Mouse (Mus musculus) embryo, embryonic 10.5 days (tissue): ENCODE measurements at regions not wholly inside any gene's neighbourhood (a gene's known extent, or its start where the extent isn't known, plus 50 kb on each side); places are given as distances from the start of the nearest gene placed in this dataset.

Experiments
- DNase-seq: peaks from one replicate; pipeline ENCODE4 v3.0.0-alpha.2; 2015; ENCODE audit warnings: low spot score

DNA sequence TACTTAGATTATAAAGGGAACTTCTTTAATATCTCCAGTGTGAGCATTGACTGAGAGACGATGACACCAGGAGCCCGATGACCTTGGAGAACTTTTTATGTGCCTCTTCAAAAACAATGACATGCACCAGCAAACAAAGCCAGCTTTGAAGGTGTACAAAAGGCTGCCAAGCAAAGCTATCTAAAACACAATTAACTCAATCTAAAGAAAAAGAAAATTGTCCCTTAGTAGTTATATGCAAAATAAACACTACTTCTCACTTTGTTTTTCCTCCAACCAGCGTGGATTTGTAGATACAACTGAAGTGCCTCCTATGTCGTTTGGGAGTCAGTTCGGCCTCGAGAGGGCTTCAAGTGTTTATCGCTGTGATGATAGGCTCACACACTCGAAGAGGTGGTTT is 189.0 kb upstream of the Tle4 start:
- no peak for DNase-seq

DNA sequence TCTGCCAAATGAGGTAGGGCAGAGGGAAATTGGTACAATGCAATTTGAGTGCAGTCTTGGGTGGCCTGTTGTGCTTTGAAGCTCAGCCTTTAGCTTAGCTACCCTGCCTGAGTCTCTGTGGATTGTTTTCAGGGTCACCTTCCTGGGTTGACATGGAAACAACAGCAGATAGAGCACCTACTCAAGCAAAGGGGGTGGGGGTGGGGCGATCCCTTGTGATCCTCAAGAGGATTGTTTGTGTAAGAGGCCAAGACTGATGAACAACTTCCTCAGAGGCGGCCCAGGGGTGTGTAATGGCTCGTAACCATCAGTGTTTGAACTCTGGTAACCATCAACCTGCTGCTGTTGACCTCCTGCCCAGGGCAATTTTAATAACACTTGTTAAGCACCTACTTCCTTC is 187.8 kb upstream of the Tle4 start:
- DNase-seq: peak; percentile 55

DNA sequence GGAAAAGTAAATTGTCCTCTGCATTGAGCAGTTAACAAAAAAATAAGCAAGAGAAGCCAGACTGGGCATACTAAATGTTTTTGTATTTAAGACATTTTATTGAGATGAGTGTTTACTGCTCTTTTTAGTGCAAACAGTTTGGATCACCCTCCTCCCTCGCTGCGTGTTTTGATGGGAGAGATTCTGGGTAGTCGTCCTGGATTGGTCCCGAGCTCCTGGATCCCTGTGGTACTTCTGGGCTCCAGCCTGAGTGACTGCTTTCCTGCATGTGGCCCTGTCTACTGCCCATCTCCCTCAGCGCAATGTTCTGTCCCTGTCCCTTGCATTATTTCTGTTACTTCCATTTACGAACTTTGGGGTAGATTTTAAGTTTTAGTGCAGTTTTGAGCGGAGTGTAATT is 179.9 kb upstream of the Tle4 start:
- peak; percentile 18 for DNase-seq

DNA sequence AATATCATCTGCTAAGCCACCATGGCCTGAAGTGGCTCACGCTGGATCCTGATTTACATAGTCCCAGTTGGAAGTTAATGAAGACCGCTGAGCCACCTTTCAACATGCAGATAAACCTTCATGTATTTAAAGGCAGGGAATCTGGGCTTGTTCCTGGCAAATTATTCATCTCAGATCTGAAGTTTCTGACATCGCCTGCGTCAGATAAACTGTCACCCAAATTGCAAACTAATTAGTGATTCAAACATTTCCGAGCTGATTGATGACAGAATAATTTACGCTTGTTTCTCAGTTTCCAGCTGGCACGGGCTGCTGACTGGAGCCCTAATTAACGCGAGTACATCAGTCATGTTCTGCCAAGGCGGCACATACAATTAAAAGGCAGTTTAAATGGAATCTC is 179.3 kb upstream of the Tle4 start:
- peak; percentile 65 for DNase-seq

DNA sequence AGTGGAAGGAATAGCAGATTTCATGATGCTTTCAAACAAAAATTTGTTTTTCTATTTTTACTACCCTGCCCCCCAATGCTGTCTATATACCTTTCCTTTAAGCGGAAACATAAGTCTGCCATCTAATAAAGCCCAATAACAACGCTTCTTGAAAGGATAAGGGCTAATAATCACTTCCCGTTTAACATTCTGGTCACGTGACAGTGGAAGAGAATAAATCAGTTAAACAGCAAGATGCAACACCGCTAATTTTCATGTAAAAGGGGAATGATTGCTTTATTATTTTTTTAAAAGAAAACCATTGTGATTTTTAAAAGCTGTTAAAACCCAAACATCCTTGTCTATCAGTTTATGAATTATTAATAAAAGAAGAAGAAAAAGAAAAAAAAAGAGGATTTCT is 178.9 kb upstream of the Tle4 start:
- peak; percentile 18 for DNase-seq

DNA sequence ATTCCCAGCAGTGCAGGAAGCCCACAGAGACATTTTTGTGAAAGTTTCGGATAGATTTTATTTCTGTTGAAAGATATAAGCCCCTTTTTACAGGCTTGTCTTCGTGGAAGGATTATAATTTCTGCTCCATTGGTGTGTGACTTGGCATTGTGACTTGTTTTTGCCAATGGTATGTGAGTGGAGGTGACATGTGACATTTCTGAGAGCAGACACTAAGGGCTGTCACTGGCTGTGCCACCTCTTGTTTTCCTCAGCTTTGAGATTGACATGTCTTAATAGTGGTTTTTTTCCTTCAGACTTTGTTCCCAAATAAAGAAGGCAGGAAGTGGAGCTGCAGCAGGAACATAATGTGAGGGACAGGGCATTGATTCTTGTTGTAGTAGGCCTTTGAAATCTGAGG is 174.9 kb upstream of the Tle4 start:
- DNase-seq: no peak

DNA sequence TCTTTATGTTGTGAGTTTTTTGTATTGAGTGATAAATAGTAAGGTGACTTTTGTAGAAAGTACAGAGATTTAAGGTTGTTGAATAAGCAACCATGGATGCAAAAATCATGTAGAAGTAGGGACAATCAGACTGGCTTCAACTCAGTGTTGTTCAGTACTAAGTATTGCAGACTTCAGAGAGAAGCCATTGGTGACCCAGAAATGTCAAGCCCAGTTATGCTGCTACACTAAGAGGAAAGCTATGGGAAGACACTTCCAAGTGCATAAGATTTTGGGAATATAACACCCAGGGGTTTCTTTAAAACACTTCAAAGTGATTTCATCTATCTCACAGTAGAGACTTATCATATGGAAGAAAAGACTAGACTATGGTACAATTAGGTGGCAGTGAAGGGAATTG is 154.8 kb upstream of the Tle4 start:
- DNase-seq: no peak

DNA sequence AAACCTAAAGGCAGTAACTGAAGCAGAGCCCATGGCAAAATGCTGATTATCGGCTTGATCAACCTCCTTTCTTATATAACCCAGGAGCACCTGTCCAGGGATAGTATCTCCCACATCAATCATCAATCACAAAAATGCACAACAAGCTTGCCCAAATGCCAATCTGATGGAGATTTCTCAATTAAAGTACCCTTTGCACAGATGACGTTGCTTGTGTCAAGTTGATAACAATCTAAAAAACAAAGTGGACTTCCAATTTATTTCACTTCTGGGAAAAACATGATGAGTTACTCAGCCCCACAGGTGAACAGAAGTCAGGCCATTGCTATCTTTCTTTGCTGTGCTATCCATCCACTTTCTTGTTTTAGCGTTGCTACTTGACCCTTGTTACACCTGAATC is 144.5 kb upstream of the Tle4 start:
- DNase-seq: no peak

DNA sequence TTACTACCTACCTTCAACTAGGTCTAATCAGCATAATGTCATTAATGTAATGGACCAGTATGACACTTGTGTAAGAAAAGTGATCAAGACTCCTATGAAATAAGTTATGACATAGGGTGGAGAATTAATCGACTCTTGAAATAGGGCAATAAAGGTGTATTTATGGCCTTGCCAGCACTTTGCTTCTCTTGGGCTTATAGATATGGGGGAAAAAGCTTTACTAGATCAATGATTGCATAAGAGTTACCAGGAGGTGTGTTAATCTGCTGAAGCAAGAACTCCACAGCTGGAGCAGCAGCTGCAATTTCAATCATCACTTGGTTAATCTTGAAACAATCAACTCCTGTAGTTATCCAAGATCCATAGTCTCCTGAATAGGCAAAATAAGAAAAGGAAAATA is 143.1 kb upstream of the Tle4 start:
- DNase-seq: no peak

DNA sequence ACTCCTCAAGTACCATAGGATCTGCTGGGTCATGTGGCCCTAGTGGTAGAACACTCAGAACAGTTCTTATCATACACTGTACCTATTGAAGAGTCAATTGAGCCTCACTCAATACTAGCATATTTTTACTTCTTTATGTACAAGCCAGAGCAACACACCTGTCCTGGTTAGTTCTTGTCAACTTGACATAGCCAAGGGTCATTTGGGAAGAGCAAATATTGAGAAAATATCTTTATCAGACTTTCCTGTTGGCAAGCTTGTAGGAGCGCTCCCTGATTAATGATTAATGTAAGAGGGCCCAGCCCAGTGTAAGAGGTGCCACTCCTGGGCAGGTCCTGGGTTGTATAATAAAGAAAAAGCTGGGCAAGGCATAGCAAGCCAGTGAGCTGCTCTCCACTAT is 142.3 kb upstream of the Tle4 start:
- DNase-seq: no peak

DNA sequence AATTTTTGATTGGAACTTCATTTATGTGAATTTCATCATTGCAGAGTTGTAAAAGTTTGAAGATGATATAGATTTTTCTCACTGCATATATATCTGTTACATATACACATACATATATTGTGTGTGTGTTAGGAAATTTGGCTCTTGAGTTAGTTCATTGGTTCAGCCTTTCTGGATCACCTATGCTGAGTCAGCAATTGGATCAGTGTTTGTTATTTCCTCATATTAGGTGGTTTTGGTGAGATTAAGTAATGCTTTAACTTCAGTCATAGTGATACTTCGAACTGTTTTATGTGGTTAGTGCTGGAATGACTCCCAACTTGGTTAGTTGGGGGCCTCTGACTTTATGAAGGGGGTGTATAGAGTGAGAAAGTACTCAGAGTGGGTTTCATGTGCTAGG is 138.7 kb upstream of the Tle4 start:
- DNase-seq: no peak

DNA sequence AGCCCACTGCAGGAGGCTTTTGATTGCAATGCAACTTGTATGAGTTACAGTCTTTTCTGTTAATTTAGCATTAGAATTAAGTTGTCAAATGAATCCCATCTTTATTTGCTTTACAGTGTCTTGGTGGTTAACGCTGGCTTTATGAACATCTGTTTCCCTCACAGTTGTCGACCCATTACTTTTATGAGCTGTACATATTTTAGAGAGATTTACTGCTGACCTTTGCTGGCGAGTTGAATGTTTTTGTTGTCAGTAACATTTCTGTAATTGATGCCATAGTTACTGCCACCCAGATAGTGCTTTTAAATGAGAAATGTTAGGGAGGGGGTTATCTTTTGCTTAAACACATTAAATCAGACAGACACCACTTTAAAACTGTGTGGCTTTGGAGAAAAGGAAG is 127.5 kb upstream of the Tle4 start:
- DNase-seq: peak; percentile 29

DNA sequence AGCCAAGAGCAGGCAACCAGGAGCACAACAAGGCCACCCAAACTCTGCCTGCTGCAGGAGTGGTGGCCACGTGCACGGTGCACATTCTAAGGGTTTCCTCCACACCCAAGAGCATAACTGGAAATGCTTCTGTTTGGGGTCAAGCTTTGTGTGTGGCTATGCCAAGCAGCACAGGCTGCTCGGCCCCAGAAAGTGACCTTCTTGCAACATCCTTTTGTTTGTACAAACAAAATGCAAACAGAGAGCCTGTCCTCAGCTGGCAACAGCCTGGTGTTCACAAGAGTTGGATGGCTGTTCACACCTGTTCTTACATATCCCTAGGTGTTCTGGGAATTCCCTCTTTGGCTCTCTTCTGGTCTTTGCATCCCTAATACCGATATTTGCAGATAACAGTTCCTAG is 126.8 kb upstream of the Tle4 start:
- DNase-seq: no peak

DNA sequence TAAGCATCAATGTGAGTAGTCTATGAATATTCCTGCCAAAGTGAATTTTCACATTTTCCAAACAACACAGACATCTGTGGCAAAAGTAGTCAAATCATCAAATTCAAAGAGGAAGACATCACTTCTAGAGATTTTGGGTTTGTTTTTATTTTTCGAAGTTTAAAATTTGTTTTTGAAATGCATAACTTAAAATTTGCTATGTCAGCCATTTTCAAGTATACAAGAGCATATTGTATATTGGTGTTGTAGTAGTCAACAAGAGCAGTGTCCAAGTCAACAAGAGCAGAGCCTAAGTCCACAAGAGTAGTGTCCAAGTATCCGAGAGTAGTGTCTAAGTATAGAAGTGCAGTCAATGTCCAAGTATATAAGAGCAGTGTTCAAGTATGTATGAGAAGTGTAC is 107.9 kb upstream of the Tle4 start:
- DNase-seq: no peak

DNA sequence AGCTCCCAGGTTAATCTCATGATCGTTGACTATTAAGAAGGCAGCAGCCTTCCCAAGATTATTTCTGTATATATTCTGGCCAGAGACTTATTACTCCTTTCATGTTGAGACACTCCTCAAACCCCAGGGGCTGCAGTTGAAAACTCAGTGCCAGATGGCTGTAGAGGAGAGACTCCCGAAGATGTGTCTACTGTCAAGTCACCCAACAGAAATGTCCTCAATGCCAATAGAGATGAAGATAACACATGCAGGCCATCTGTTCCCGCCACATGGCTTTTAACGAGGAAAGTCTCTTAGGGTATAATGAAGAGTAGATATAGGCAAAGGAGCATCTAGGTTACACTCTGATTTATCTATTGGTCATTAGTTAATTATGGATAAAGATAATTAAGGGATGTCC is 103.3 kb upstream of the Tle4 start:
- no peak for DNase-seq

DNA sequence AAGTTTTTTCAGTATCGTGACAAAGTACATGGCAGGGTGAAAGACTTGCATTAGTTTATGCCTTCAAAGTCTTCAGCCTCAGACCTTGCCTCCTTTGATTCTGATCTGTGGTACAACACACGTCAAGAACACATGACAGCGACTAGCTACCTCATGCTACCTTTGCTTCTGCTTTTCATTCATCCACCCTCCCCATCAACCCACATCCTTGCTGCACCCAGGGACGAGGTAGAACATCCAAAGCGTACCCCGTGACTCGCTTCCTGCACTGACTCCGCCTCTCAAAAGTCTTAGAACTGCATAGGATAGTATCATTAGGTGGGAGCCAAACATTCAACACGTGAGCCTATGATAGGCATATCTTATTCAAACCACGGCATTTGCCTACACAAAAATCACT is 97.5 kb upstream of the Tle4 start:
- no peak for DNase-seq

DNA sequence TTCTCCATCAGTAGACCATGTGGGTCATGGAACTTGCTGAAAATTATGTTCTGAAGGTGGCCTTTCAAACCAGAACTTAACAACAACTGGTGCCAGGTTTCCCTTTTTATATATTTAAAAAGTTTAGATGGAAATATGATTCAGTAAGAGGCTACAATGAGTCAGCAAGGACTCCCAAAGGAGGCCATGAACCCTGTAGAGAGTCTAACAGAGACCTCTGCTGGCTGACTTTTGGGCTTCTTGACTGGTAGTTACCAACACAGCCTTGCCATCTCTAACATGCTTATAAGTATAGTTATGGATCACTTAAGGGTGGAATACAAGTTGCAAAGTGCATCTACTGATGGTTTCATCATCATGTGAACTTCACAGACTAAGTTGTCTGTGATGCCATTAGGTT is 94.3 kb upstream of the Tle4 start:
- DNase-seq: no peak

DNA sequence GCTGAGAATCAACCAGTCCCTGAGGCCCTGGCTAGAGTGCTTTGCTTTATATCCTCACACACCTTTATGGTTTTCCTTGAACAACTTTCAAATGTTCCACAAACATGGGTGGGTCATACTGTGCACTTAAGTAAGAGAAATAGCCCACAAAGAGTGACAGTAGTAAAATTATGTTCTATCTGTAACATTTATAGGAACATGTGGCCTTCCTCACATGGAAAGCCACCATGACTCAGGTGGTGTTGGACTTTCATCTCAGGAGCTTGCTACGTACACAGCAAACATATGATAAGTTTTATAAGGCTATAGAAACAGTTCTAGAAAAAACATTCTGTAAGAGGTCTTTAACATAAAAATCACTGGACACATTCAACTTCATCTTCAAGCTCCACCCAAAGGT is 87.8 kb upstream of the Tle4 start:
- no peak for DNase-seq

DNA sequence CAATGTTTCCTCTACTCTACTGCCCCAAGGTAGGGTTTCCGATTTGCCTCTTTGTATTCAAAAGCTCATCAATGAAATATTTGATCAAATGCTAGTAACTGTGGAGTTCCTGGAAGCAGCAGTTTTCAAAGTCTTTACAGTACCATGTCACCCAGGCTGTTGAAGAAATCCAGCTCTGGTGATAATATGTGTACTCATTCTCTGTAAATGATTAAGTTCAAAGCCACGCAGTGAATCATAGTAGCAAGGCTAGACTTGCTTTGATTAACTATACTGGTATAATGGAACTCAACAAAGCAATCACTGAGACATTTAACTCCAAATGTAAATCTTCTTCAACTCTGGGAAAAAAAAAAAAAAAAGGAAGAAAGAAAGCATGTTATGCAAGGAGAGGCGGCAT is 86.8 kb upstream of the Tle4 start:
- no peak for DNase-seq

DNA sequence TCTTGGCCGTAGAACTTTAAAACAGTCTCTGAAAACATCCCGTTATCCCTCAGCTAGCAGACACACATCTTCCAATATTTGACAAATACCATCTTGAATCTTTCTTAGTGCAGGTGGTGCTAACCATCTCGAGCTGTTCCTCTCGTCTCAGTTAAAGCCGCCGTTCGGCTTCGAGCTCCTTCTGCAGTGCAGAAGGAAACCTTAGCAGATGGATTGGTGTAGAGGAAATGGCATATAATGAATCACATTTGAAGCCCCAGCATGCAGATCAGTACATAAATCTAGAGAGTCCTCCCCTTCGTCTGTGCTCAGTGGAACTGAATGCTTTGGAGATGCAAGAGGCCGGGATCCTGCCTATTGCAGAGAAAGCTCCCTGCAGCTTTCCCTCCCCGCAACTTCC is 83.5 kb upstream of the Tle4 start:
- peak; percentile 8 for DNase-seq

DNA sequence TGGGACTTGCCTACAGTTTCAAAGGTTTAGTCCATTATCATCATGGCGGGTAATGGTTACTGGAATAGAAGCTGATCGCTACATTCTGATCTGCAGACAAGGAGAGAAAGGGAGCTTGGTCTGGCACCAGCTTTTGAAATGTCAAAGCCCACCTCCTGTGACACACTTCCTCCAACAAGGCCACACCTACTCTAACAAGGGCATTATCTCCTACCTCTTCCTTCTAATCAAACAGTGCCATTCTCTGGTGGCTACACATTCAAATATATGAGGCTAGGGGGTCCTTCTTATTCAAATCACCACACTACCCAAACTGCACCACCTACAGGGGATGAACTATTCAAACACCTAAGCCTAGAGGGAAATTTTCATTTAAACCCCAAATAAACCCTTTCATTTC is 81.9 kb upstream of the Tle4 start:
- DNase-seq: no peak

DNA sequence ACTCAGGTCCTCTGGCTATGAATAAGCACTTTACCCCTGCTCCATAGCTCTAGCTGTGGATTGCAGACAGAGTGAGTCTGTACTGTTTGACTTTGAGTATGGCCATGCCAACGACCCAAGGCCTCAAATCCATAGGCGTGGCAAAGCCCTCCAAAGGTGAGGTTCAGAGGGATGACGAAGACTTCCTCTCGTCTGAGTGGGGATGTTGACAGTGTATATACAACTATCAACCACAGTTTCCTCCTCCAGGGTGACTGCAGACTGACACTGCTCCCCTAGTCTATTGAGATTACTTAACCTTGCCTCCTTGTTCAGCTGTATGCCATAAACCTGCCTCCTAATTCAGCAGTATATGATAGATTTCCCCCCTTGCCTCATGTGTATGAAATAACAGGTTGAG is 80.7 kb upstream of the Tle4 start:
- DNase-seq: no peak

DNA sequence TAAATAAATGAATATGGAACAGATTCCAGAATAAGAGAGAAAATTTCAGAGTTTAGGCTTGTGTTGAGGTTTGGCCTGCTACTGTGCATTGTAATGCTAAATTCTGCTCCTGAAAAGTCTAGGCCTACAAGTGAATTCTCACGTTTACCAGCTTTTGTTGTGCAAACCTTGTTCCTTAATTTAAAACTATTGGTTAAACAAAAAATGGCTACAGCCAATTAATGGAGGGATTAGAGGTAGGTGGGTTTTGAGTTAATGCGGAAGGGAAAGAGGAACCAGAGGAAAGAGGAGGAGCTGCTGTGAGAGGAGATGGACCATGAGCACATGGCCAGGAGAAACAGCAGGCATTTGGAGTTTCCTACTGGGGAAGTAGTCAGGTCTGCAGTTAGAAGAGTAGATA is 79.1 kb upstream of the Tle4 start:
- DNase-seq: no peak

DNA sequence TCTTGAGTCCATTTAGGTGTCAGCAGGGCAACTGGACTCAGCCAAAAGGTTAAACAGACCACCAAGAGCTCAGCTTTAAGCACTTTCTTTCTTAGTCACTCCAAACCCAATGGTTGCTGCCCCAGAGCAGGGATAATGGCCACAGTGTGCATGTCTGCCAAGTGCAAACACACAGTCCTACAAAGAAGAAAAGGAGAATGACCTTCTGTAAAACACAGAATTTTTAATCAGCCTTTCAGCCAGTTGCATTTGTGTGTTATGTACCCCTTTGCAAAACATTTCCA is 72.9 kb upstream of the Tle4 start:
- peak; percentile 60 for DNase-seq

DNA sequence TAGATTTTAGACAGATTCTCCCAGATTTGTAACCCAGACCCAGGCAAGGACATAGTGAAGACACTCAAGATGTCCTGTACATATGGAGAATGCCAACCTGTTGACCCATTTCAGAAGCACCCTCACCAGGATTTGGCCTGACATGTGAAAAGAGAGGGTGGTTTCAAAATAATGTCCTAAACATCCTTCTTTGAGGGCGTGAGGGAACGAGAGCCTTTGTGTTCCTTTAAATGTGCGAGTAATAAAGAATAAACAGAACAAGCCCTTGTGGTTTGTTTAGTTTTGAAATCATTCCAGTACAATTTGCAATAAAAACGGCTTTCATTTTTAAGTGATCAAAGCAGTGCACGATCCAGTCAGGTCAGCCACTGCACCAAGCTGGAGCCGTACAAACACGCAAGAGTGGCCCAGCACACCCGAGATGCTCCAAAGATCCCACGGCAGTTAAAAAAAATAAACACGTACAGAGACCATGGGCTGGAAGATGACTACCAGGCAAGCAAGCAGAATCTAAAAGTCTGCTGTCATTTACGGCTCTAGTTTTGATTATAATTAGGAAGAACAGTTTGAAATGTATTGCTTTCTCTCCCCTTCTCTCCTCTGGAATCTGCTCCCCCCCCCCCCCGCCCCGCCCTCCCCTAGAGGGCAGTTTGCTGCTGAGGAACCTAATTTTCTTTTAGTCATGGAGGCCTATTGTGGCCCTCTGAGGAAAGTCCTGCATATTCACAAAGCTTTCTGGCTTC is 72.4 kb upstream of the Tle4 start:
- no peak for DNase-seq
